Mouse (Mus musculus): ENCODE measurements around the gene Ep400. TPM values are rescaled to one million over a fixed set of nuclear protein-coding genes. Genes with fewer than 3 reads are reported as not detected.

The Ep400 gene
- polyA plus RNA-seq (2015; fragmentation: Nextera tagmentation; extraction: Ambion mirVana) = 21.6 and 31.7 TPM in 2 replicates

GRCm38 (mm10) chr5:110770448-110771158 is at the start of gene Ep400:
Ep400 (minus strand) TSS chr5:110770717.
- Histone ChIP-seq H3K4me2 (ENCODE audit: low read length) (peak within 1 kb of the TSS; percentile 67), H3K4me3 (replicated peaks; ENCODE audit: low read depth, low read length) (peak within 1 kb of the TSS; percentile 90), H3K27ac (peak within 1 kb of the TSS; percentile 98), H3K9me3 (replicated peaks; ENCODE audit: low read length) (no peaks in the 10 kb centered on the region), H3K4me1 (replicated peaks; ENCODE audit: insufficient read depth, low read length) (peaks cover 15% of the 10 kb centered on the region), H3K36me3 (ENCODE audit: insufficient read depth, low read length) (peaks cover 20% of the 10 kb centered on the region), H3K9ac (ENCODE audit: low read depth, low read length) (peak within 1 kb of the TSS; percentile 95), H3K27me3 (ENCODE audit: insufficient read depth, low read length) (no peaks in the 10 kb centered on the region)
- peak; percentile 100 for DNase-seq (ENCODE audit: low spot score)
- TF ChIP-seq CTCF (IDR thresholded peaks at IDR 0.05; ENCODE audit: low read depth) = peak; percentile 71
- ATAC-seq (replicated peaks; ENCODE audit: low FRiP score, low read depth) = peak; percentile 98
- WGBS = under 1% methylated on average over 83 of the region's 83 CpGs

GRCm38 (mm10) chr5:110809667-110810325 is 39.3 kb upstream of the Ep400 start, which contains the start of gene Ulk1:
Ulk1 (minus strand) TSS chr5:110810097.
- under 1% methylated on average over 80 of the region's 80 CpGs for WGBS
- peaks cover 15% of the 10 kb centered on the region for H3K4me1 ChIP-seq (replicated peaks; ENCODE audit: insufficient read depth, low read length)
- TF ChIP-seq CTCF (IDR thresholded peaks at IDR 0.05; ENCODE audit: low read depth) = no peak
- peak within 1 kb of the TSS; percentile 67 for H3K4me2 ChIP-seq (ENCODE audit: low read length)
- H3K27ac ChIP-seq = peak within 1 kb of the TSS; percentile 76
- H3K27me3 ChIP-seq (ENCODE audit: insufficient read depth, low read length) = no peaks in the 10 kb centered on the region
- H3K36me3 ChIP-seq (ENCODE audit: insufficient read depth, low read length) = 0 out of 2 replicates have a peak, but pooled peaks cover 9% of the 10 kb centered on the region
- peak within 1 kb of the TSS; percentile 75 for H3K4me3 ChIP-seq (replicated peaks; ENCODE audit: low read depth, low read length)
- H3K9me3 ChIP-seq (replicated peaks; ENCODE audit: low read length) = no peaks in the 10 kb centered on the region
- H3K9ac ChIP-seq (ENCODE audit: low read depth, low read length) = peak within 1 kb of the TSS; percentile 89
- peak; percentile 99 for DNase-seq (ENCODE audit: low spot score)
- peak; percentile 94 for ATAC-seq (replicated peaks; ENCODE audit: low FRiP score, low read depth)

- Histone ChIP-seq H3K27me3 (ENCODE audit: insufficient read depth, low read length) (no peaks in the 10 kb centered on the region), H3K4me2 (ENCODE audit: low read length) (peak overlapping the region; percentile 67), H3K9me3 (replicated peaks; ENCODE audit: low read length) (no peaks in the 10 kb centered on the region), H3K9ac (ENCODE audit: low read depth, low read length) (peak overlapping the region; percentile 89), H3K4me3 (replicated peaks; ENCODE audit: low read depth, low read length) (peak overlapping the region; percentile 75), H3K27ac (peak overlapping the region; percentile 76), H3K36me3 (ENCODE audit: insufficient read depth, low read length) (peaks cover 12% of the 10 kb centered on the region; the same call in 1 of the 2 replicates), H3K4me1 (replicated peaks; ENCODE audit: insufficient read depth, low read length) (peaks cover 15% of the 10 kb centered on the region)
- under 1% methylated on average over 27 of the region's 27 CpGs for WGBS
- ATAC-seq (replicated peaks; ENCODE audit: low FRiP score, low read depth) (no peak), DNase-seq (ENCODE audit: low spot score) (peak; percentile 27)
- TF ChIP-seq CTCF (IDR thresholded peaks at IDR 0.05; ENCODE audit: low read depth) = no peak
These were observed 38.5 kb upstream of the Ep400 start for GRCm38 (mm10) chr5:110808821-110809666.

GRCm38 (mm10) chr5:110808061-110808631 is 37.6 kb upstream of the Ep400 start:
- H3K4me3 ChIP-seq (replicated peaks; ENCODE audit: low read depth, low read length) = peak overlapping the region; percentile 75
- peak overlapping the region; percentile 67 for H3K4me2 ChIP-seq (ENCODE audit: low read length)
- peak; percentile 95 for DNase-seq (ENCODE audit: low spot score)
- TF ChIP-seq CTCF (IDR thresholded peaks at IDR 0.05; ENCODE audit: low read depth) = no peak
- no peaks in the 10 kb centered on the region for H3K27me3 ChIP-seq (ENCODE audit: insufficient read depth, low read length)
- peak overlapping the region; percentile 89 for H3K9ac ChIP-seq (ENCODE audit: low read depth, low read length)
- H3K27ac ChIP-seq = peak overlapping the region; percentile 76
- H3K9me3 ChIP-seq (replicated peaks; ENCODE audit: low read length) = no peaks in the 10 kb centered on the region
- WGBS = under 1% methylated on average over 14 of the region's 14 CpGs
- peaks cover 12% of the 10 kb centered on the region; the same call in 1 of the 2 replicates for H3K36me3 ChIP-seq (ENCODE audit: insufficient read depth, low read length)
- peaks cover 15% of the 10 kb centered on the region for H3K4me1 ChIP-seq (replicated peaks; ENCODE audit: insufficient read depth, low read length)
- ATAC-seq (replicated peaks; ENCODE audit: low FRiP score, low read depth) = peak; percentile 77

- H3K4me2 ChIP-seq (ENCODE audit: low read length) = peak overlapping the region; percentile 67
- peak overlapping the region; percentile 89 for H3K9ac ChIP-seq (ENCODE audit: low read depth, low read length)
- H3K9me3 ChIP-seq (replicated peaks; ENCODE audit: low read length) = no peaks in the 10 kb centered on the region
- TF ChIP-seq CTCF (IDR thresholded peaks at IDR 0.05; ENCODE audit: low read depth) = no peak
- DNase-seq (ENCODE audit: low spot score) = no peak
- ATAC-seq (replicated peaks; ENCODE audit: low FRiP score, low read depth) = no peak
- peak overlapping the region; percentile 76 for H3K27ac ChIP-seq
- WGBS = 78% methylated on average over 4 of the region's 4 CpGs
- H3K27me3 ChIP-seq (ENCODE audit: insufficient read depth, low read length) = no peaks in the 10 kb centered on the region
- H3K4me1 ChIP-seq (replicated peaks; ENCODE audit: insufficient read depth, low read length) = peaks cover 15% of the 10 kb centered on the region
- H3K36me3 ChIP-seq (ENCODE audit: insufficient read depth, low read length) = peaks cover 15% of the 10 kb centered on the region; the same call in 1 of the 2 replicates
- H3K4me3 ChIP-seq (replicated peaks; ENCODE audit: low read depth, low read length) = peak overlapping the region; percentile 75; the same call in 1 of the 2 replicates
These were observed 36.9 kb upstream of the Ep400 start for GRCm38 (mm10) chr5:110807453-110807852.

All from kidney, postnatal 0 days (tissue).